Mouse (Mus musculus): ENCODE data around the gene Coro2b. TPM values are rescaled to one million over a fixed set of nuclear protein-coding genes. Genes with fewer than 3 reads are reported as not detected.
A peak's percentile ranks its signal among the peaks of the same experiment; 100 is the strongest.

The Coro2b gene
- total RNA-seq, 1 experiment = 4.8 TPM

- in situ Hi-C loops (cut with MboI; ENCODE audit: low sequenced_read_pairs in 2 of 2, unreplicated experiment in 2 of 2) = no loop called here
- Histone ChIP-seq H3K36me3 (ENCODE audit: control insufficient read depth, insufficient read depth, low read length, poor library complexity, severe bottlenecking) (no peaks in the 10 kb centered on the region), H3K9ac (ENCODE audit: insufficient read depth, low read depth, low read length, poor library complexity, severe bottlenecking) (peak overlapping the region; percentile 10; the same call in 1 of the 2 replicates), H3K27ac (ENCODE audit: insufficient read depth, low read depth, low read length, poor library complexity, severe bottlenecking) (no peak overlapping the region), H3K4me3 (ENCODE audit: insufficient read depth in 1 of 2, low read depth in 1 of 2, low read length in 2 of 2, poor library complexity in 1 of 2, severe bottlenecking in 1 of 2) (no peak overlapping the region), H3K9me3 (ENCODE audit: control insufficient read depth, insufficient read depth, low read depth, low read length) (no peaks in the 10 kb centered on the region), H3K4me1 (ENCODE audit: control insufficient read depth in 2 of 2, insufficient read depth in 2 of 2, low read length in 2 of 2, poor library complexity in 1 of 2) (peaks cover 0 to 14% of the 10 kb centered on the region in 2 experiments; a peak in 1 of 4 replicates)
- TF ChIP-seq HCFC1 (IDR thresholded peaks at IDR 0.05; ENCODE audit: borderline replicate concordance, insufficient read depth, low read length) (no peak), CHD2 (IDR thresholded peaks at IDR 0.05; ENCODE audit: low read depth, low read length) (no peak), ZNF384 (IDR thresholded peaks at IDR 0.05; ENCODE audit: low read depth, low read length) (no peak), ZC3H11A (IDR thresholded peaks at IDR 0.05; ENCODE audit: borderline replicate concordance, low read depth, low read length) (no peak), MAFK (IDR thresholded peaks at IDR 0.05; ENCODE audit: insufficient read depth, low read depth, low read length) (no peak)
- no peak for DNase-seq (ENCODE audit: low read depth, low spot score)
Observed at GRCm38 (mm10) chr9:62540736-62541135, 3.9 kb upstream of the Coro2b start.

DNA sequence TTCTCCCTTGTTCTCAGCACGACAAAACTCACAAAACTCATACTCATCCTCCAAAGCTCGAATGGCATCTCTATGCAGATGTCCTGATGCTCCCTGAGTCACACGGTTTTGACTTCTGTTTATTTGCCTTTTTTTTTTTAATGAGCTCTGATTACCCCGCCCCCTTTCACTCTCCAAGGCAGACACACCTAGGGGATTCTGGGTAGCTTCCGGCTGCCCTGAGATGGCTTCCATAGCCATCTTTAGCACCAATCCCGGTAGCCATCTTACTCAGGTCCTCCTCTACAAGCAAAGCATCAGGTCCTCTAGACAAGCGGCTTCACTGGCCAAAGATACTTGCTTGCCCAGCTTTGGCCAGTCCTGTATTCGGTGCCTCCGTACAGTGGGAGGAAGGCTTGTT, 3.3 kb upstream of the Coro2b start:
- H3K27ac ChIP-seq (ENCODE audit: insufficient read depth, low read depth, low read length, poor library complexity, severe bottlenecking) = no peak overlapping the region

DNA sequence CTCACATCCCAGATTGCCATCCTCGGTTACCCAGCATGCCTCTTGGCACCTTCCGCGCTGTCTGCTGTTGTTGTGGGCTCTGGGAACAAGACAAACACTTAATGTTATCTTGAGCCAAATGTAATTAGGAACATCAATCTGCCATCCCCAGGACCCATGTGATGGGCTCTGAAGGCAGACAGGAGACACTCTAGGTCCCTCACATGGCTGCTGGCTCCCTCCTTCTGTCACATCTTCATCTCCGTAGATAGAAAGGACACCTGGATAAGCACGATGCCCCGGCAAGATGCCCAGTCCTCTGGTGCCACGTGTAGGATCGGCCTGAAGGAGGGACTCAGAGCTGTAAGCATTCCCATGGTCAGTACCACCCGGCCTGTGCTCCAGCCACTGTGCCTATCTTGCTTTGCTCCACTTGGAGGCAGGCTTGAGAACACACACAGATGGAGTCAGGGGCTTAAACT, 2.4 kb upstream of the Coro2b start:
- H3K27ac ChIP-seq (ENCODE audit: insufficient read depth, low read depth, low read length, poor library complexity, severe bottlenecking) = no peak overlapping the region
- no peaks in the 10 kb centered on the region for H3K9me3 ChIP-seq (ENCODE audit: control insufficient read depth, insufficient read depth, low read depth, low read length)
- H3K4me3 ChIP-seq (ENCODE audit: insufficient read depth in 1 of 2, low read depth in 1 of 2, low read length in 2 of 2, poor library complexity in 1 of 2, severe bottlenecking in 1 of 2) = no peak overlapping the region
- DNase-seq (ENCODE audit: low read depth, low spot score) = no peak
- H3K9ac ChIP-seq (ENCODE audit: insufficient read depth, low read depth, low read length, poor library complexity, severe bottlenecking) = no peak overlapping the region
- H3K36me3 ChIP-seq (ENCODE audit: control insufficient read depth, insufficient read depth, low read length, poor library complexity, severe bottlenecking) = no peaks in the 10 kb centered on the region
- in situ Hi-C loops (cut with MboI; ENCODE audit: low sequenced_read_pairs in 2 of 2, unreplicated experiment in 2 of 2) = no loop called here
- TF ChIP-seq ZNF384 (IDR thresholded peaks at IDR 0.05; ENCODE audit: low read depth, low read length) (no peak), ZC3H11A (IDR thresholded peaks at IDR 0.05; ENCODE audit: borderline replicate concordance, low read depth, low read length) (no peak), MAFK (IDR thresholded peaks at IDR 0.05; ENCODE audit: insufficient read depth, low read depth, low read length) (no peak), CHD2 (IDR thresholded peaks at IDR 0.05; ENCODE audit: low read depth, low read length) (no peak), HCFC1 (IDR thresholded peaks at IDR 0.05; ENCODE audit: borderline replicate concordance, insufficient read depth, low read length) (no peak)
- H3K4me1 ChIP-seq (ENCODE audit: control insufficient read depth in 2 of 2, insufficient read depth in 2 of 2, low read length in 2 of 2, poor library complexity in 1 of 2) = peaks cover 4 to 26% of the 10 kb centered on the region in 2 experiments; a peak in 3 of 4 replicates

More for the DNA sequence above, 3.3 kb upstream of the Coro2b start:
- Histone ChIP-seq H3K9me3 (ENCODE audit: control insufficient read depth, insufficient read depth, low read depth, low read length) (no peaks in the 10 kb centered on the region), H3K36me3 (ENCODE audit: control insufficient read depth, insufficient read depth, low read length, poor library complexity, severe bottlenecking) (no peaks in the 10 kb centered on the region), H3K4me3 (ENCODE audit: insufficient read depth in 1 of 2, low read depth in 1 of 2, low read length in 2 of 2, poor library complexity in 1 of 2, severe bottlenecking in 1 of 2) (no peak overlapping the region; a peak in 1 of 4 replicates), H3K4me1 (ENCODE audit: control insufficient read depth in 2 of 2, insufficient read depth in 2 of 2, low read length in 2 of 2, poor library complexity in 1 of 2) (peaks cover 4 to 18% of the 10 kb centered on the region in 2 experiments; a peak in 2 of 4 replicates), H3K9ac (ENCODE audit: insufficient read depth, low read depth, low read length, poor library complexity, severe bottlenecking) (peak overlapping the region; percentile 54; the same call in 1 of the 2 replicates)
- in situ Hi-C loops (cut with MboI; ENCODE audit: low sequenced_read_pairs in 2 of 2, unreplicated experiment in 2 of 2) = no loop called here
- no peak for DNase-seq (ENCODE audit: low read depth, low spot score)
- TF ChIP-seq MAFK (IDR thresholded peaks at IDR 0.05; ENCODE audit: insufficient read depth, low read depth, low read length) (no peak), ZNF384 (IDR thresholded peaks at IDR 0.05; ENCODE audit: low read depth, low read length) (0 out of 2 replicates have a peak, but pooled peaks have one; percentile 10)

DNA sequence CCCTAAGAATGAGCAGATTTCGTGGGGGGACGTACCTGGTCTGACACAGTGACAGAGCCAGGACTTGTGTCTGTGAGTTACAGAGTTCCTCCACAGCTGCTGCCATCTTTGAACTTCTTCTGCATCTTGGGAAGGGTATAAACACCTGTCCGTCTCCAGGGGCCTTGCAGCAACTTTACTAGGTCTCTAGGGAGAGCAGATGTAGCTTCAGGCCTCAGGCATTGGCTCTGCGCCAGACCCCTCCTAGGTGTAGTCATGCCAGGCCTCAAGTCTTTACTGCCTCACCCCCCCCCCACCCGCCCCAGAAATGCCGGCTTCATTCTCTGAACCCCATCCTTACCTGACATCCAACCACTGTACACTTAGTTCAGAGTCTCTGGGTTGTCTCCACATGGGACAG, 1.1 kb upstream of the Coro2b start:
- Histone ChIP-seq H3K9me3 (ENCODE audit: control insufficient read depth, insufficient read depth, low read depth, low read length) (no peaks in the 10 kb centered on the region), H3K27ac (ENCODE audit: insufficient read depth, low read depth, low read length, poor library complexity, severe bottlenecking) (no peak overlapping the region), H3K4me1 (ENCODE audit: control insufficient read depth in 2 of 2, insufficient read depth in 2 of 2, low read length in 2 of 2, poor library complexity in 1 of 2) (peaks cover 4 to 27% of the 10 kb centered on the region in 2 experiments; a peak in 3 of 4 replicates), H3K36me3 (ENCODE audit: control insufficient read depth, insufficient read depth, low read length, poor library complexity, severe bottlenecking) (no peaks in the 10 kb centered on the region), H3K4me3 (ENCODE audit: insufficient read depth in 1 of 2, low read depth in 1 of 2, low read length in 2 of 2, poor library complexity in 1 of 2, severe bottlenecking in 1 of 2) (no peak overlapping the region), H3K9ac (ENCODE audit: insufficient read depth, low read depth, low read length, poor library complexity, severe bottlenecking) (no peak overlapping the region)
- no peak for TF ChIP-seq ZC3H11A (IDR thresholded peaks at IDR 0.05; ENCODE audit: borderline replicate concordance, low read depth, low read length)
- no peak for TF ChIP-seq HCFC1 (IDR thresholded peaks at IDR 0.05; ENCODE audit: borderline replicate concordance, insufficient read depth, low read length)
- TF ChIP-seq ZNF384 (IDR thresholded peaks at IDR 0.05; ENCODE audit: low read depth, low read length) = no peak
- TF ChIP-seq MAFK (IDR thresholded peaks at IDR 0.05; ENCODE audit: insufficient read depth, low read depth, low read length) = no peak
- TF ChIP-seq CHD2 (IDR thresholded peaks at IDR 0.05; ENCODE audit: low read depth, low read length) = no peak
- in situ Hi-C loops (cut with MboI; ENCODE audit: low sequenced_read_pairs in 2 of 2, unreplicated experiment in 2 of 2) = no loop called here
- DNase-seq (ENCODE audit: low read depth, low spot score) = no peak

Measured in ES-E14 (cell line).